Mouse (Mus musculus) CH12.LX (cell line): Measurements from ENCODE around the gene Dph1. TPM values are rescaled to one million over a fixed set of nuclear protein-coding genes. Genes with fewer than 3 reads are reported as not detected.

Experiments used
- DNase-seq: peaks from one replicate; pipeline ENCODE4 v3.0.0-alpha.2; 2013; ENCODE audit errors: extremely low read depth
- H3K27ac ChIP-seq: 2 replicates; pipeline ENCODE4 v1.5.1; 2012; ENCODE audit warnings: low read depth, mild to moderate bottlenecking, control low read depth, moderate library complexity; ENCODE audit not compliant: insufficient read depth
- H3K27me3 ChIP-seq: replicated peaks from 2 replicates; pipeline ENCODE3; 2012; ENCODE audit warnings: inconsistent platforms
- H3K36me3 ChIP-seq, 2 experiments: replicated peaks in 1 of 2; 2 replicates each; pipeline versions ENCODE3 to v1.6.1; 2012; ENCODE audit warnings: inconsistent platforms in 1 of 2, low read length in 1 of 2, mild to moderate bottlenecking in 1 of 2, mixed read lengths in 1 of 2, moderate library complexity in 1 of 2; ENCODE audit not compliant: control insufficient read depth in 1 of 2, insufficient read depth in 1 of 2
- H3K4me1 ChIP-seq, 2 experiments: 2 replicates each; pipeline ENCODE4 v1.6.1; 2012; ENCODE audit warnings: inconsistent platforms in 1 of 2, moderate library complexity in 1 of 2; ENCODE audit not compliant: insufficient read depth in 2 of 2, control insufficient read depth in 1 of 2
- H3K4me2 ChIP-seq: 2 replicates; pipeline ENCODE4 v1.6.1; 2012; ENCODE audit warnings: low read depth, mild to moderate bottlenecking, control low read depth; ENCODE audit not compliant: poor library complexity, insufficient read depth, severe bottlenecking
- H3K4me3 ChIP-seq, 3 experiments: fragments of 150-350 bp in 1 of 3; sonication (generic) in 1 of 3; replicated peaks in 1 of 3; 2 replicates each; pipeline versions ENCODE3 to v1.5.1; 2011 to 2012; ENCODE audit warnings: low read depth in 2 of 3, low read length in 2 of 3, mild to moderate bottlenecking in 2 of 3, moderate library complexity in 2 of 3, control low read depth in 1 of 3, improper control_type of control experiment in 1 of 3, inconsistent platforms in 1 of 3, mixed read lengths in 1 of 3; ENCODE audit not compliant: poor library complexity in 1 of 3
- H3K79me2 ChIP-seq: replicated peaks from 2 replicates; pipeline ENCODE4 v1.6.1; 2012; ENCODE audit warnings: mild to moderate bottlenecking, moderate library complexity; ENCODE audit not compliant: control insufficient read depth, poor library complexity, insufficient read depth, severe bottlenecking; ENCODE audit errors: extremely low read depth
- H3K9ac ChIP-seq: 2 replicates; pipeline ENCODE4 v1.6.1; 2012; ENCODE audit warnings: low read depth, mild to moderate bottlenecking, control low read depth, moderate library complexity; ENCODE audit not compliant: insufficient read depth
- H3K9me3 ChIP-seq: replicated peaks from 2 replicates; pipeline ENCODE3; 2012; ENCODE audit warnings: low read length, inconsistent platforms, mixed read lengths
- BHLHE40 ChIP-seq: IDR thresholded peaks from 2 replicates; pipeline ENCODE4 v1.6.1; 2011; ENCODE audit warnings: mild to moderate bottlenecking, low read depth, low read length, improper control_type of control experiment
- CHD2 ChIP-seq: IDR thresholded peaks from 2 replicates; pipeline ENCODE4 v1.6.1; 2011; ENCODE audit warnings: low read length, improper control_type of control experiment
- CTCF ChIP-seq, 2 experiments: IDR thresholded peaks in 1 of 2; conservative IDR thresholded peaks in 1 of 2; 2 replicates each; pipeline ENCODE4 v1.5.1; 2011 to 2012; ENCODE audit warnings: low read depth in 2 of 2, low read length in 2 of 2, improper control_type of control experiment in 1 of 2, inconsistent platforms in 1 of 2, mild to moderate bottlenecking in 1 of 2, moderate library complexity in 1 of 2
- E2F4 ChIP-seq: IDR thresholded peaks from 2 replicates; pipeline ENCODE4 v1.6.1; 2011; ENCODE audit warnings: low read depth, low read length, improper control_type of control experiment; ENCODE audit not compliant: insufficient replicate concordance
- ELF1 ChIP-seq: IDR thresholded peaks from 2 replicates; pipeline ENCODE4 v1.6.1; 2014; ENCODE audit warnings: low read depth, mild to moderate bottlenecking, inconsistent platforms, low read length, improper control_type of control experiment
- EP300 ChIP-seq: IDR thresholded peaks from 2 replicates; pipeline ENCODE4 v1.6.1; 2011; ENCODE audit warnings: low read length, improper control_type of control experiment
- GABPA ChIP-seq: IDR thresholded peaks from 2 replicates; pipeline ENCODE4 v1.6.1; 2012; ENCODE audit warnings: low read depth, low read length, improper control_type of control experiment, inconsistent platforms; ENCODE audit not compliant: insufficient replicate concordance
- HCFC1 ChIP-seq: IDR thresholded peaks from 2 replicates; pipeline ENCODE4 v1.6.1; 2012; ENCODE audit warnings: low read depth, mild to moderate bottlenecking, inconsistent platforms, low read length, improper control_type of control experiment
- IRF4 ChIP-seq: IDR thresholded peaks from 2 replicates; pipeline ENCODE4 v1.6.1; 2014; ENCODE audit warnings: low read depth, mild to moderate bottlenecking, inconsistent platforms, low read length, improper control_type of control experiment
- JUND ChIP-seq: conservative IDR thresholded peaks from 2 replicates; pipeline ENCODE4 v1.6.1; 2011; ENCODE audit warnings: low read depth, low read length, improper control_type of control experiment
- KAT2A ChIP-seq: IDR thresholded peaks from 2 replicates; pipeline ENCODE4 v1.6.1; 2012; ENCODE audit warnings: low read length, improper control_type of control experiment, inconsistent platforms; ENCODE audit not compliant: insufficient replicate concordance
- MAFK ChIP-seq: IDR thresholded peaks from 2 replicates; pipeline ENCODE4 v1.6.1; 2011; ENCODE audit warnings: low read length, improper control_type of control experiment; ENCODE audit not compliant: insufficient replicate concordance
- MAX ChIP-seq: IDR thresholded peaks from 2 replicates; pipeline ENCODE4 v1.6.1; 2011; ENCODE audit warnings: low read length, improper control_type of control experiment
- MEF2A ChIP-seq: IDR thresholded peaks from 2 replicates; pipeline ENCODE4 v1.6.1; 2014; ENCODE audit warnings: low read depth, mild to moderate bottlenecking, inconsistent platforms, low read length, improper control_type of control experiment, borderline replicate concordance
- MXI1 ChIP-seq: IDR thresholded peaks from 2 replicates; pipeline ENCODE4 v1.6.1; 2011; ENCODE audit warnings: mild to moderate bottlenecking, low read depth, low read length, improper control_type of control experiment
- MYC ChIP-seq: IDR thresholded peaks from 2 replicates; pipeline ENCODE4 v1.6.1; 2011; ENCODE audit warnings: low read depth, mild to moderate bottlenecking, improper control_type of control experiment, low read length
- NELFE ChIP-seq: IDR thresholded peaks from 2 replicates; pipeline ENCODE4 v1.6.1; 2011; ENCODE audit warnings: low read depth, low read length, improper control_type of control experiment
- PAX5 ChIP-seq: IDR thresholded peaks from 2 replicates; pipeline ENCODE4 v1.6.1; 2012; ENCODE audit warnings: low read length, inconsistent platforms, mixed read lengths
- POLR2A ChIP-seq: IDR thresholded peaks from 2 replicates; pipeline ENCODE4 v1.6.1; 2011; ENCODE audit warnings: low read depth, mild to moderate bottlenecking, improper control_type of control experiment, low read length
- POLR2AphosphoS2 ChIP-seq: IDR thresholded peaks from 2 replicates; pipeline ENCODE4 v1.6.1; 2011; ENCODE audit warnings: low read depth, low read length, improper control_type of control experiment
- RAD21 ChIP-seq: IDR thresholded peaks from 2 replicates; pipeline ENCODE4 v1.6.1; 2011; ENCODE audit warnings: low read depth, mild to moderate bottlenecking, low read length, improper control_type of control experiment, moderate library complexity
- RCOR1 ChIP-seq: conservative IDR thresholded peaks from 2 replicates; pipeline ENCODE4 v1.6.1; 2012; ENCODE audit warnings: low read depth, mild to moderate bottlenecking, inconsistent platforms, low read length, improper control_type of control experiment
- SIN3A ChIP-seq: IDR thresholded peaks from 2 replicates; pipeline ENCODE4 v1.6.1; 2012; ENCODE audit warnings: low read length, improper control_type of control experiment, inconsistent platforms
- SMC3 ChIP-seq: IDR thresholded peaks from 2 replicates; pipeline ENCODE4 v1.6.1; 2011; ENCODE audit warnings: low read depth, low read length, improper control_type of control experiment
- TBP ChIP-seq: conservative IDR thresholded peaks from 2 replicates; pipeline ENCODE4 v1.6.1; 2011; ENCODE audit warnings: low read depth, low read length, improper control_type of control experiment
- TCF12 ChIP-seq: IDR thresholded peaks from 2 replicates; pipeline ENCODE4 v1.6.1; 2014; ENCODE audit warnings: low read depth, mild to moderate bottlenecking, inconsistent platforms, low read length, improper control_type of control experiment
- UBTF ChIP-seq: IDR thresholded peaks from 2 replicates; pipeline ENCODE4 v1.6.1; 2012; ENCODE audit warnings: low read depth, mild to moderate bottlenecking, inconsistent platforms, low read length, improper control_type of control experiment, moderate library complexity
- USF1 ChIP-seq: IDR thresholded peaks from 2 replicates; pipeline ENCODE4 v1.6.1; 2014; ENCODE audit warnings: low read depth, mild to moderate bottlenecking, inconsistent platforms, low read length, improper control_type of control experiment
- USF2 ChIP-seq: conservative IDR thresholded peaks from 2 replicates; pipeline ENCODE4 v1.6.1; 2011; ENCODE audit warnings: low read depth, low read length, improper control_type of control experiment
- ZC3H11A ChIP-seq: IDR thresholded peaks from 2 replicates; pipeline ENCODE4 v1.6.1; 2012; ENCODE audit warnings: low read depth, mild to moderate bottlenecking, inconsistent platforms, low read length, improper control_type of control experiment
- ZKSCAN1 ChIP-seq: IDR thresholded peaks from 2 replicates; pipeline ENCODE4 v1.6.1; 2012; ENCODE audit warnings: low read depth, inconsistent platforms, low read length, improper control_type of control experiment, borderline replicate concordance
- ZMIZ1 ChIP-seq: IDR thresholded peaks from 2 replicates; pipeline ENCODE4 v1.6.1; 2012; ENCODE audit warnings: low read depth, mild to moderate bottlenecking, inconsistent platforms, low read length, improper control_type of control experiment
- ZNF384 ChIP-seq: IDR thresholded peaks from 2 replicates; pipeline ENCODE4 v1.6.1; 2012; ENCODE audit warnings: low read depth, low read length, improper control_type of control experiment, inconsistent platforms
- dilution Hi-C: fragments of 300-500 bp; cut with MboI; formaldehyde crosslinking; loops from 2 replicates; pipeline ENCODE4 v1.14.3; 2020; ENCODE audit warnings: low sequenced_read_pairs; ENCODE audit not compliant: extremely low pct_unique_long_range_greater_than_20kb, extremely low pct_ligation_motif_present
- in situ Hi-C: fragments of 300-500 bp; cut with MboI; formaldehyde crosslinking; loops from 3 replicates; pipeline ENCODE4 v1.14.3; 2019; ENCODE audit warnings: low sequenced_read_pairs, low pct_ligation_motif_present, low pct_unique_long_range_greater_than_20kb, mixed read lengths
- polyA plus RNA-seq: library from polyadenylated mRNA; unstranded; fragments of >175 nt; gene quantifications from 2 replicates; pipeline ENCODE4 v1.2.1, GENCODE M21; 2012; ENCODE audit warnings: low read depth; ENCODE audit not compliant: insufficient read length
- total RNA-seq, 2 experiments: library from RNA; depleted of rRNA; stranded (reverse); fragments of 300-350 nt in 1 of 2; fragments of >200 nt in 1 of 2; gene quantifications; 2 replicates each; pipeline ENCODE4 v1.2.3; 2012 to 2014

Dph1 gene
- total and polyA plus RNA-seq, 3 experiments, result 47.7 to 57.0 (median 54.7) TPM

GRCm38 (mm10) chr11:75232434-75232833, 41.4 kb upstream of the Dph1 start:
- TF ChIP-seq UBTF (no peak), TBP (no peak), IRF4 (no peak), E2F4 (no peak), USF1 (no peak), SMC3 (no peak), NELFE (no peak), ELF1 (no peak), TCF12 (no peak), MAFK (no peak), MYC (no peak), MXI1 (no peak), ZMIZ1 (no peak), ZC3H11A (no peak), HCFC1 (no peak)
- TF ChIP-seq, all 38 proteins: peak for 0
- peaks cover 25% of the 10 kb centered on the region for H3K27me3 ChIP-seq

GRCm38 (mm10) chr11:75231756-75232155, 40.7 kb upstream of the Dph1 start:
- Histone ChIP-seq H3K4me2 (no peak overlapping the region), H3K27ac (no peak overlapping the region), H3K4me3 (no peak overlapping the region), H3K4me1 (peaks cover 7 to 36% of the 10 kb centered on the region in 2 experiments), H3K79me2 (no peaks in the 10 kb centered on the region), H3K9me3 (no peaks in the 10 kb centered on the region), H3K9ac (no peak overlapping the region), H3K36me3 (no peaks in the 10 kb centered on the region), H3K27me3 (peaks cover 20% of the 10 kb centered on the region)
- dilution Hi-C loops, result no loop called here
- peak; percentile 70 for DNase-seq
- in situ Hi-C loops, result no loop called here
- TF ChIP-seq IRF4, result 0 out of 2 replicates have a peak, but pooled peaks have one; percentile 32
- TF ChIP-seq NELFE, result no peak
- peak; percentile 59 for TF ChIP-seq RAD21
- TF ChIP-seq CHD2, result no peak
- no peak for TF ChIP-seq ZKSCAN1
- no peak for TF ChIP-seq HCFC1
- no peak for TF ChIP-seq TCF12
- TF ChIP-seq MEF2A, result no peak
- TF ChIP-seq MAX, result no peak
- TF ChIP-seq UBTF, result no peak
- TF ChIP-seq PAX5, result no peak
- no peak for TF ChIP-seq GABPA
- TF ChIP-seq POLR2AphosphoS2, result no peak
- no peak for TF ChIP-seq E2F4
- no peak for TF ChIP-seq ELF1
- no peak for TF ChIP-seq POLR2A
- no peak for TF ChIP-seq ZNF384
- no peak for TF ChIP-seq EP300
- TF ChIP-seq MXI1, result no peak
- peak; percentile 62 to 82 for TF ChIP-seq CTCF (conservative IDR thresholded peaks at IDR 0.05 in 1 of 2, IDR thresholded peaks at IDR 0.05 in 1 of 2; ENCODE audit: low read depth in 2 of 2, low read length in 2 of 2)
- no peak for TF ChIP-seq BHLHE40
- no peak for TF ChIP-seq JUND
- TF ChIP-seq MYC, result no peak
- TF ChIP-seq MAFK, result no peak
- TF ChIP-seq KAT2A, result no peak
- no peak for TF ChIP-seq SIN3A
- no peak for TF ChIP-seq ZC3H11A
- TF ChIP-seq USF2, result no peak
- TF ChIP-seq RCOR1, result no peak
- no peak for TF ChIP-seq ZMIZ1

More at GRCm38 (mm10) chr11:75232434-75232833, 41.4 kb upstream of the Dph1 start:
- dilution Hi-C loops, result no loop called here
- Histone ChIP-seq H3K79me2 (no peaks in the 10 kb centered on the region), H3K4me3 (no peak overlapping the region), H3K36me3 (no peaks in the 10 kb centered on the region), H3K4me2 (no peak overlapping the region), H3K9me3 (no peaks in the 10 kb centered on the region), H3K4me1 (peaks cover 7 to 34% of the 10 kb centered on the region in 2 experiments), H3K9ac (no peak overlapping the region), H3K27ac (no peak overlapping the region)
- in situ Hi-C loops, result no loop called here
- DNase-seq, result no peak
